Mouse (Mus musculus) cerebellum, adult (tissue): ENCODE measurements around the gene Slc19a3.

Experiments used
- ATAC-seq: cut with Nextera tagmentation; 2 replicates; pipeline ENCODE4 v1.9.2; 2017; ENCODE audit warnings: mild to moderate bottlenecking, moderate library complexity, mixed read lengths; ENCODE audit not compliant: insufficient number of reproducible peaks, low FRiP score, low TSS enrichment

Slc19a3 gene

GRCm38 (mm10) chr1:83038109-83038672, at the start of gene Slc19a3:
Gene Slc19a3 (minus strand): TSS chr1:83038448.
- peak; percentile 95 for ATAC-seq

GRCm38 (mm10) chr1:83084790-83085189, 46.5 kb upstream of the Slc19a3 start:
- no peak for ATAC-seq

- no peak for ATAC-seq
Measured at GRCm38 (mm10) chr1:83077016-83077415, 38.8 kb upstream of the Slc19a3 start.

GRCm38 (mm10) chr1:83076190-83076917, 38.1 kb upstream of the Slc19a3 start:
- ATAC-seq = peak; percentile 40; the same call in 1 of the 2 replicates

GRCm38 (mm10) chr1:83075526-83076189, 37.4 kb upstream of the Slc19a3 start:
- 0 out of 2 replicates have a peak, but pooled peaks have one; percentile 10 for ATAC-seq

- ATAC-seq = no peak
Measured at GRCm38 (mm10) chr1:83067205-83067604, 29.0 kb upstream of the Slc19a3 start.

- ATAC-seq = no peak
Measured at GRCm38 (mm10) chr1:83066577-83066976, 28.3 kb upstream of the Slc19a3 start.

GRCm38 (mm10) chr1:83064851-83065250, 26.6 kb upstream of the Slc19a3 start:
- ATAC-seq = no peak

GRCm38 (mm10) chr1:83060643-83061042, 22.4 kb upstream of the Slc19a3 start, which contains the start of gene Krtap28-13:
Gene Krtap28-13 (plus strand): TSS chr1:83060930.
- no peak for ATAC-seq

GRCm38 (mm10) chr1:83059278-83059677, 21.0 kb upstream of the Slc19a3 start, which contains the start of gene A030005K14Rik:
Gene A030005K14Rik (minus strand): TSS chr1:83059378.
- no peak for ATAC-seq

GRCm38 (mm10) chr1:83058481-83058880, 20.2 kb upstream of the Slc19a3 start:
- no peak for ATAC-seq

- ATAC-seq = no peak
Measured at GRCm38 (mm10) chr1:83044882-83045427, 6.7 kb upstream of the Slc19a3 start, which contains the start of gene Gm47969. Gene Gm47969 (plus strand): TSS chr1:83044932.

- ATAC-seq = no peak
Measured at GRCm38 (mm10) chr1:83042380-83042779, 4.1 kb upstream of the Slc19a3 start, which contains the start of gene Krtap28-10. Gene Krtap28-10 (minus strand): TSS chr1:83042480.

- no peak for ATAC-seq
Measured at GRCm38 (mm10) chr1:83039080-83039479, 832 bp upstream of the Slc19a3 start.

- no peak for ATAC-seq
Measured at GRCm38 (mm10) chr1:83036892-83037667, 1.2 kb downstream of the Slc19a3 start.

- no peak for ATAC-seq
Measured at GRCm38 (mm10) chr1:83034509-83034908, 3.7 kb downstream of the Slc19a3 start.

GRCm38 (mm10) chr1:83032508-83032907, 5.7 kb downstream of the Slc19a3 start:
- no peak for ATAC-seq

GRCm38 (mm10) chr1:83031950-83032349, 6.3 kb downstream of the Slc19a3 start:
- no peak for ATAC-seq

- ATAC-seq = no peak
Measured at GRCm38 (mm10) chr1:83016556-83016955, 21.7 kb downstream of the Slc19a3 start.

- no peak for ATAC-seq
Measured at GRCm38 (mm10) chr1:83015329-83015879, 22.8 kb downstream of the Slc19a3 start.
